26 mouse cellular contexts compared by ENCODE assay signal in the genomic region with DNA sequence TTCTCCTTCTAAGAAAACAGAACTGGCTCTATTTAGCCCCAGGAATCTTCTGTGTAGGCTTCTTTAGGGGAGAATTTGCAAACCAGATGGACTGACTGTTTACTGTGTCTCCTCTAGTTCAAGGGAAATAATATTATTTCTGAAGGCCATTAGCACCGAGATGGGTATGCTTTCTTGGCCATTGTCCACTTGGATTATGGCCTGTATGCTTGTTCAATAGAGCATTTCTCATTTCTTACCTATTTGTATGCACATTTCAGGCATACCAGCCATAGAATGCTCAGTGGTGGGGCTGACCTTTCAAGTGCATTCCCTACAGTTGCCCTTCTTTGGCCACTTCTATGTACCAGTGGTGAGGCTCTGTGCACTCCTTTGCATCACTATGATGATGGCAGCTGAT.
"Had no signal": no experiment of that assay in that cellular context is flagged by ENCODE, and none has a peak within 500 bp of the region (broad histone marks: within the 10 kb centered on the region; RNA-seq: fewer than 3 reads in every experiment).

No protein-coding gene starts in this region.

- H3K9me3 ChIP-seq: heart, embryonic 10.5 days; heart, embryonic 12.5 days; hindbrain, embryonic 12.5 days; intestine, embryonic 15.5 days; kidney, embryonic 15.5 days; limb, embryonic 13.5 days; limb, embryonic 15.5 days; liver, embryonic 12.5 days had no signal

- H3K4me1 ChIP-seq: heart, embryonic 10.5 days; intestine, embryonic 15.5 days; liver, embryonic 12.5 days had no signal

- DNase-seq: gastrocnemius, adult 2 months; gastrocnemius, postnatal 10 days; gastrocnemius, postnatal 25 days; heart, adult 18-20 months; heart, postnatal 10 days; heart, postnatal 4 days; kidney, adult 9 months; kidney, postnatal 25 days; kidney, postnatal 4 days; layer of hippocampus, postnatal 36 days; left cerebral cortex, postnatal 4 days had no signal

- ATAC-seq: hindbrain, embryonic 16.5 days; inflammation-experienced regulatory T-cells, adult 6 months; intestine, embryonic 15.5 days; intestine, postnatal 0 days; liver, embryonic 12.5 days had no signal

- H3K4me3 ChIP-seq: gastrocnemius, adult 2 months; heart, embryonic 10.5 days; heart, embryonic 12.5 days; hindbrain, embryonic 12.5 days; intestine, embryonic 15.5 days; kidney, embryonic 15.5 days; layer of hippocampus, adult 2 months; limb, embryonic 13.5 days; limb, embryonic 15.5 days; liver, embryonic 12.5 days had no signal

- H3K4me2 ChIP-seq: heart, embryonic 12.5 days; hindbrain, embryonic 12.5 days; hindbrain, embryonic 14.5 days; intestine, embryonic 15.5 days; kidney, embryonic 15.5 days; limb, embryonic 13.5 days; limb, embryonic 15.5 days; liver, embryonic 12.5 days had no signal

- H3K36me3 ChIP-seq: heart, embryonic 10.5 days; heart, embryonic 12.5 days; hindbrain, embryonic 12.5 days; intestine, embryonic 15.5 days; kidney, embryonic 15.5 days; limb, embryonic 13.5 days; limb, embryonic 15.5 days; liver, embryonic 12.5 days had no signal

- H3K27me3 ChIP-seq: heart, embryonic 12.5 days; hindbrain, embryonic 12.5 days; intestine, embryonic 15.5 days; kidney, embryonic 15.5 days; limb, embryonic 13.5 days; limb, embryonic 15.5 days; liver, embryonic 12.5 days had no signal

- H3K9ac ChIP-seq: heart, embryonic 12.5 days; hindbrain, embryonic 12.5 days; hindbrain, embryonic 14.5 days; intestine, embryonic 15.5 days; kidney, embryonic 15.5 days; limb, embryonic 13.5 days; limb, embryonic 15.5 days; liver, embryonic 12.5 days; liver, embryonic 14.5 days had no signal

- H3K27ac ChIP-seq: heart, embryonic 10.5 days; hindbrain, embryonic 12.5 days; hindbrain, embryonic 14.5 days; intestine, embryonic 15.5 days; kidney, embryonic 15.5 days; kidney, postnatal 0 days; layer of hippocampus, adult 2 months; limb, embryonic 13.5 days; limb, embryonic 15.5 days; liver, embryonic 12.5 days; liver, embryonic 14.5 days had no signal
